Mouse (Mus musculus) heart, postnatal 10 days (tissue): ENCODE results near the gene Alas2. TPM values are rescaled to one million over a fixed set of nuclear protein-coding genes. Genes with fewer than 3 reads are reported as not detected.

Experiments
- DNase-seq, 2 experiments: peaks; one replicate each; pipeline ENCODE4 v3.0.0; 2021
- intact Hi-C: fragments of 180-260 bp; cut with DNase I; formaldehyde crosslinking; loops from one replicate; pipeline ENCODE4 v1.15.1; 2025
- total RNA-seq, 2 experiments: library from RNA; stranded (reverse); gene quantifications; 2 replicates each; pipeline ENCODE4 v1.2.3; 2021

Gene Alas2
- total RNA-seq, result 100 to 1,000 TPM in 1 of 2 experiments, 10 to 100 TPM in 1; 69.5 to 152 TPM

DNA sequence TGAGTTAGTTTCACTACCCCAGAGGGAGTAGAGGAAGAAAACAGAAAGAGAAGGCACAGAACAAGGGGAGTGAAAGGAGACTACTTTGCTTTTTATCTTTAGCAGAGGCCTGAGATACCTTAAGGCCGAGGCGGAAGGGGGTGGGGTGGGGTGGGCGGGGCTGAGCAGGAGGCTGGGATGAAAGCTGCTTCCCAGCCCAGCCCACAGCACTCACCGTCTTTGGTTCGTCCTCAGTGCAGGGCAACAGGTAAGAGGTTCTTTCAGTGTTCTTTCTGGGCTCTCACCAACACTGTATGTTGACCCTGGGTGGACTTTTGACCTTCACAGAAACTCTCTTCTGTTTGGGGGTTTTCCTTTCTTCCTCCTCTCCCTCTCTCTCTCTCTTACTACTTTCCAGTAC, at the start of gene Alas2:
Gene Alas2 (plus strand): TSS at position 137 of the 400 bp plus-strand sequence.
- DNase-seq, result no peak
- intact Hi-C loops, result no loop called here

DNA sequence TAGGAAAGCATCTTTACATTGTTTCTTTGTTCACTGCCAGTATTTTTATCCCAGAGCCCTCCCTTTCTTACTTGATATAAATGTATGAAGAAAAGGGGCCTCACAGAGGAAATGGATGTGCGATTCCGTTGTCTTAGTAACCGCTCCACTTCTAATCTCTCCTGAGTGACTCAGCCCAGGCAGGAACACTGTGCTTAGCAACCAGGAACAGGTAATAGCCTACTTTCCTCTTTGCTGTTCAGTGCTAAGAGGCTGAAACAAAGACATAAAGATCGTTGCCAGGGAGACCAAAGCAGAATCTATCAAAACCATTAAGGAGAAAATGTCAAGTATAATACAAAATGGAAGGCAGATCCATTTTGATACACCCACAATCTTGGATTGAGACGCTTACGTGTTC, 38.5 kb upstream of the Alas2 start:
- DNase-seq, result no peak
- intact Hi-C loops, result no loop called here

DNA sequence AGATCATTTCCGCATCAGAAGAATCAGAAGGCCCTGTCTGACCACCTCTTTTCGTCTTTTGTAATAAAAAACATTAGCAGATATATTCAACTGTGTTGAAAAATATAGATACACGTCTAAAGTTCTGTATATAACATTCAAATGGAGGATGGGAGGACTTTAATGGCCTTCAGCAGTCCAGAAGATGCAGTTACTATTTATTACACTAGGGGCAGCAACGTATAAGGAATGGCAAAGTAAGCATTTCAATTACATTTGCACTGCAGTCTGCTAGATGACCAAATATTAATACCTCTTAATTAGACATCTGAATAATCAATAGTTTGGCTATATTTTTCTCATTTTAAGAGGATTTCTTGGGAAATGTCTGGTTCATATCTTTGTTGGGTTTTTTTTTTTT, 36.5 kb upstream of the Alas2 start:
- intact Hi-C loops, result loop anchor here (5.0 kb wide), 4 partner anchors 147 to 1637 kb away; partner anchors contain the start of gene Tro
- peak; percentile 49 to 62 for DNase-seq

DNA sequence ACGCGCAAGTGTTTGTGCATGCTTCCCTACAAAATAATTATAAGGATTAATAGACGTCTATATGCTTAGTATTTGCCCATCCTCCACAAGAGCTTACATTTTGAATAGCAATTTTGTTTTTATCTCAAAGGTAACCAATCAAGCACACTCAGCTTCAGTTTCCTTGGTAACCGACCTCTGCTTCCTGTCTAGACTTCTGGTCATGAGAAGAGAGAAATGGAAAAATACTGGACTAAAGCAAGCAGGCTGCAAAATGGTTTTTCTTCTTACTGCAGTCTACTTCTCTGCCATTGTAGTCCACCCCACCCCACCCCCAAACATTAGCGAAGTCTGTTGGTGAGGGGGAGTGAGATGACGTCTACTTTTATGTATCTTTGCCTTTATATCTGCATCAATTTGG, 35.9 kb upstream of the Alas2 start:
- DNase-seq, result no peak
- intact Hi-C loops, result loop anchor here (5.0 kb wide), 4 partner anchors 146 to 1636 kb away; partner anchors contain the start of gene Tro

DNA sequence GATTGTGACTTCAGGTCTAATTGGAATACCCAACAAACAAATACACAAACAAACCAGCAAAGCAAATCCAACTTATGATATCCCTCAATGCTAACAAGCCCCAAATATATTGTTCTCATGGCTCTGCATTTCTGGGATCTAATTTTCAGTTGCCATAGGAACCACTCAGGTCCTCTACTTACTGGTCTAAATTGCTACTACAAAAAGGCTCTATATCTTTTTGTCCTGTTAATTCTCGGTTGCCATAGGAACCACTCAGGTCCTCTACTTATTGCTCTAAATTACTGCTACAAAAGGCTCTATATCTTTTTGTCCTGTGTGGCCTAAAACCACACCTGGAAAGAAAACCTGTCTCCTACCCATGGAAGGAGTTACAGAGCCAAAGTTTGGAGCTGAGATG, 33.0 kb upstream of the Alas2 start:
- DNase-seq, result no peak
- intact Hi-C loops, result loop anchor here (5.0 kb wide), 4 partner anchors 143 to 1633 kb away; partner anchors contain the start of gene Tro

DNA sequence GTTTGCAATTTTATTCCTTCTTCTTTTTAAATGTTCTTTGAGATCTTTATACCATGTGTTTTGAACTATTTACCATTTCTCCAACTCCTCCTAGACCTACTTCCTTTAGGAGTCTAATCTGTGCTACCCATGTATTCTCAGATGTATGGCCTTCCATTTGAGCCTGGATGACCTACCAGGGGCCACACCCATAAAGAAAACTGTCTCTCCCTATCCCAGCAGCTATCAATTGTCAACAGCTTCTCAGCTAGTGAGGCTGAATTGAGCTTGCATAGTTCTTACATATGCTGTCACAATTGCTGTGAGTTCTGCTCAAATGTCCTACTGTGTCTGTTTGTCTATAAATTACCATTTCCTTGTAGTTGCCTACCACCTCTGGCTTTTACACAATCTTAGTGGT, 31.2 kb upstream of the Alas2 start:
- no peak for DNase-seq
- intact Hi-C loops, result no loop called here

DNA sequence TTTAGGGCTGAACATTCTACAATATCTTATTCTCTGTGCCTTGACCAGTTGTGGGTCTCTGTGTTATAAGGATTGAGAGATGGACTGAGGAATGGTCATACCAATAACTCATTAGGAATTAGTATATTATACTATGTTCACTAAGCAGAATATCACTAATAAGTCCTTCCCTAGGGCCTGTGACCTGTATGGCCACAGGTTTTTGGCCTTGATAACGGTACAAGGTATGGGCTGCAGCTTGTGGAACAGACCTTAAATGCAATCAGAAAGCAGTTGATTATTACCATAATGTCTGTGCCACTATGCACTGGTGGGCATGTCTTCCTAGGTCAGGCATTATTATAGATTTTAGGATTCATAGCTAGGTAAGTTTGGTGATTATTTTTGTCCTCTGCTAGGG, 30.7 kb upstream of the Alas2 start:
- intact Hi-C loops, result no loop called here
- DNase-seq, result no peak

DNA sequence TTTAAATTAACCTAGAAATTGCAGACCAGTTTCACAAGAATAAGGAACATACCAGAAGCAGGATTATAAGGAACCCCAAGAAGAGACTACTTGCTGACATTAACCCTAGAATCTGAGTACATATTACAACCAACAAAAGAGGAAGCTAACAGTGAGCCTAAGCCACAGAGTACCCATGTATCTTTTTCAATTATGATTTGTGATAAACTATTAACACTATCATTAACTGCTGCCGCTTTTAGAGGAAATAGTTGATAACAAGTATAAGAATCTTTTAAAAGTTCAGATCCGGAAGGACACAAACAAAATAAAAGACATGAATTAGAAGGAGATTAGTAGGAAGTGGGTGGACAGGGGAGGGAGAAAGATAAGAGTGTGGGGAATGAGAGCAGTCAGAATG, 7.1 kb upstream of the Alas2 start:
- no peak for DNase-seq
- intact Hi-C loops, result no loop called here

DNA sequence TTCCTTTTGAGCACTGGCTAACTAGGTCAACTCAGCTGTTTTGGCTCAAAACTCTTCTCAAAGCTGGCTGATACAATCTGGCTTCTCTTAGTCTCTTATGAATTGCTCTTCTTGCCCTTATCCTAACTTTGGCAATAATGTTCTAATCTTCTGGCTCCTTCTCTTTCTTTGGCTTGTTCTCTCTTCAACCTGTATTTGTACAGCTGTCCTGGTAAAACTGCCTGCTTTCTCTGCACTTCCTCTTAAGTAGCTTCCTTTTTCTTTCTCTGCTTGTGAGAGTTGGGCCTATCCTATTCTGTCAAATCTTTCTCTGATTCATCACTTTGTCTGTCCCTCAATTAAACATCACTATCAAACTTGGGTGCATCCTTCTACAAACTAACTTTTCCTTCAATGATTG, 5.5 kb upstream of the Alas2 start:
- intact Hi-C loops, result no loop called here
- DNase-seq, result no peak

DNA sequence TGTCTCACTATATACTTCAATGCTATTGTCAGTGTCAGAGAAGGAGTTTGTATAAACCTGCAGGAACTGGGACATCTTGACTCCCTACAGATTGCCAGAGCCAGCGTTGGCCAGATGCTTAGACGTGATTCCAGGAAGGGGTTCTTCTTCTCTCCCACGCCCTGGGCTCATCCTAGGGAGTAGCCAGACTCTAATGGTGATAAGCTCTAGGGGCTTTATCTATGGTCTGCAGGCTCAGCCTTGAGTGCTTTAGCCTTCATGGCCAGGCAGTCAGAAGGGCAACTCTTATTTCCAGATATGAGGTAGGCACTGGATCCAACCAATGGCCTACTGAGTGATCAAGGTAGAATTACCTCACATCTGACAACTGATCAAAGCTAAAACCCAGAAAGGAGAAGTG, 2.5 kb downstream of the Alas2 start:
- intact Hi-C loops, result no loop called here
- no peak for DNase-seq

DNA sequence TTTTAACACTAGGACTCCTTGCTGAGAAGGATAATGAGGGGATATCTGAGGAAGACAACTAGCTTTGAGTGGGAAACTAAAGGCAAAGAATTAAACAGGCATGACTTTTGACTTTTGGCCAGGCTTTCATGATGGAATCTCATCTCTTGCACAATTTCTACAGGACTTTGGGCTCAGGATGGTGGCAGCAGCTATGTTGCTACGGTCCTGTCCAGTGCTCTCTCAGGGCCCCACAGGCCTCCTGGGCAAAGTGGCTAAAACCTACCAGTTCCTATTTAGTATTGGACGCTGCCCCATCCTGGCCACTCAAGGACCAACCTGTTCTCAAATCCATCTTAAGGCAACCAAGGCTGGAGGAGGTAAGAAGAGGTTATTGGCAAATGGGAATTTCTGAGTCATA, 4.8 kb downstream of the Alas2 start:
- intact Hi-C loops, result no loop called here

DNA sequence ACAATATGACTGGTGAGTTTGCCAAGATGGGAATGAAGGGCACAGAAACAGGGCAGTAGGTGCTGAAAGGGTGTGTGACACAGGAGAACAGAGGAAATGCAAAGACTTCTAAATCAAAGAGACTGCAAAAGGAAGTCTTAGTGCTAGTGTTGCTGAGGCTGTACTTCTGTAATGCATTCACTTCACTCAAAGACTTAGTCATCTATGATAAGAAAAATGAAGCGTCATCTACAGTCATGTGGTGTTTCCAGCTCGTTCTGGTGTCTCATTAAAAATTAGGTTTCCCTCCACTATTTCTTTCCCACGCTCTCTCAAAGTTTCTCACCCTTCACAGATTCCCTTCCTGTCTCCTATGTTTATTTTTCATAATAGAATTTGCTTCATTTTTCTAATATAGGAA, 6.9 kb downstream of the Alas2 start:
- DNase-seq, result no peak
- intact Hi-C loops, result no loop called here

More for the DNA sequence above, 4.8 kb downstream of the Alas2 start:
- no peak for DNase-seq

DNA sequence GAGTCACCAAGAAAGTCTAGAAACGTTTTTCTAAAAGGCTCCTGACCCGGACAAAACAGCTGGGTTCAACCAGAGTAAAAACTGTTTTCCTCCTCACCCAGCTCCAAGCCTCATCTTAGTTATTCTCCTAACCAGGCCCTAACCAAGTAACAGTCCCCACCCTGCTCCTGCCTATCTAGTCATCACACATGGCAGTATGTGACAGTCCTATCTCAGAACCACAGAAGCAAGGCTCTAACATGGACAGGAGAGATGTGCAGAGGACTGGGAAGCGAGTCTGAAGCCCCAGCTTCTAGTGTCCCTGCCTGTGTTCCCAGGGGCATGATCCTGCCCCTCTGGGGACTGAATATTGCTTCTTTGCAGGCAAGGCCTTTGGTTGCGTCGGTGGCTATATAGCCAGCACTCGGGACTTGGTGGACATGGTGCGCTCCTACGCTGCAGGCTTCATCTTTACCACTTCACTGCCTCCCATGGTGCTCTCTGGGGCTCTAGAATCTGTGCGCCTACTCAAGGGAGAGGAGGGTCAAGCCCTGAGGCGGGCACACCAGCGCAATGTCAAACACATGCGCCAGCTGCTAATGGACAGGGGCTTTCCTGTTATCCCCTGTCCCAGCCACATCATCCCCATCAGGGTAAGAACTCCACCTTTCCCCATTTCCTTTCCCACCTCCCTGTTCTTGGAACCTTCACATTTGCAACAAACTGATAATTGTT, 17.6 kb downstream of the Alas2 start:
- no peak for DNase-seq
- intact Hi-C loops, result no loop called here

DNA sequence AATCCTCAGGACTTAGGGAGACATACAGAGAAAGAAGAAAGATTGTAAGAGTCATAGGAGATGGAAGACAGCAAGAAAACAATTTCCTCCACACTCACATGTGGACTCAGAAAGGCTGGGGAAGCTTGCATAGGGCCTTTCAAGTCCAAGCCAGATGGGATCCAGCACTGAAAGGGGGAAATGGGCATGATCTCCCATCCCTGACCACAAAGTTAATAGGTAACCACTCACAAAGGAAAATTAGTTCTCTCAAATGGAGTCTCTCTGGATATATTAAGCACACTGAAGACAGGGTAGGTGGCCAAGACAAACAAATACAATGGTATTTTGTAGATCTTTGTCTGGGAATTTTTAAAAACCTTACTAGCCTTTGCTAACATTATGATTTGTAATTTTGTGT, 34.7 kb downstream of the Alas2 start:
- intact Hi-C loops, result loop anchor here (10.0 kb wide), 1 partner anchor 373 kb away; no protein-coding TSS in a partner anchor

DNA sequence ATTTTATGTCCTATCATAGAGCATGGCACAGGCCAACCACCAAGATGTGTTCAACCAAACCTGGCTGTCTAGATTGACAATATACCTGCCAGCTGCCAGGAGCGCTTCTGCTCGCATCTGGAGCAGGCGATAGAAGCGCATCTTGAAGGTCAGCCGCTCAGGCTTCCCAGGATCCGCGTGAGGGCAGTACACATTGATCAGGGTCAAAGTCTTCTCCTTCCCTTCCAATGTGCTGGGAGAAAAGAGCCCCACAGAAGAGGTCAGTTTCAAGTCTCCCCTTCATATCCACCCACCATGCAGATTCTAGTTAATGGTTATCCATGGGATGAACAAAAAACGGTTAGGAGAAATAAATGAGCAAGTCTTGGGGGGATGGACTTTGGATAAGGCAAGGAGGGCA, 37.9 kb downstream of the Alas2 start:
- intact Hi-C loops, result loop anchor here (10.0 kb wide), 1 partner anchor 370 kb away; no protein-coding TSS in a partner anchor

More for the DNA sequence above, 34.7 kb downstream of the Alas2 start:
- no peak for DNase-seq

DNA sequence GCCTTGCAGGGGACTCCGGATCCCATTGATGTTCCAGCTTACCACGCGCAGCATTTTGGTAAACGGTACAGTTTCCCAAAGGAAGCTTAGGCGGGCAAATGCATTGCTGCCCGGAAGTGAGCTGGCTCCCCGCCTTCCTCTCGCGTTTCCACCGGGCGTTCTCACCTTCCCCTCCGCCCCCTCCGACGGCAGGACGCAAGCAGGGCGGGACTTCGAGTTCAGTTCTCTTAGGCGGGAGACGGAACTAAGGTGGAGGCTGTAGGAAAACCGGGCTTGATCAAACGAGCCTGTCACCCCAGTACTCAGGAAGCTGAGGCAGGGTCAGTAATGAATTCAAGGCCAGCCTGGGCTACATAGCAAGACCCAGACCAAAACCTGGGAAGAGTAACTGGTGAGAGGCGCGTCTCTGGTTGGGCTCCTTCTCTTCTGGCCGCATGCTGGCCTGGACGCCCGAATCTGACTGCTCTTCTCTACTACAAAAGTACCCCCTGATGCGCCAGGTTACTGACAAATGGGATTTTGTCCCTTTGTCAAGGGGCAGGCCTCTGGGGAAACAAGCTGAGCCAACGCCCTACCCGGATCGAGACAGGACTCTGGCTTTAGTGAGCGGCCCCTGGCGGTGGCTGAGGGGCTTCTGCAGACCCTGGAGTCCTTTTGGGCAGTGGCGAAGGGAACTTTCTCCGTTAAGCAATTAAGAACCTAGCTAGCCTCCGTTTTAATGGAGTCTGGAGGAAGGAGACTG, 41.0 kb downstream of the Alas2 start, which contains the start of gene Pfkfb1:
Gene Pfkfb1 (plus strand): TSS at position 207 of the 742 bp plus-strand sequence.
- intact Hi-C loops, result loop anchor here (10.0 kb wide), 1 partner anchor 367 kb away; no protein-coding TSS in a partner anchor
- peak; percentile 82 to 84 for DNase-seq

More for the DNA sequence above, 37.9 kb downstream of the Alas2 start:
- DNase-seq, result no peak

DNA sequence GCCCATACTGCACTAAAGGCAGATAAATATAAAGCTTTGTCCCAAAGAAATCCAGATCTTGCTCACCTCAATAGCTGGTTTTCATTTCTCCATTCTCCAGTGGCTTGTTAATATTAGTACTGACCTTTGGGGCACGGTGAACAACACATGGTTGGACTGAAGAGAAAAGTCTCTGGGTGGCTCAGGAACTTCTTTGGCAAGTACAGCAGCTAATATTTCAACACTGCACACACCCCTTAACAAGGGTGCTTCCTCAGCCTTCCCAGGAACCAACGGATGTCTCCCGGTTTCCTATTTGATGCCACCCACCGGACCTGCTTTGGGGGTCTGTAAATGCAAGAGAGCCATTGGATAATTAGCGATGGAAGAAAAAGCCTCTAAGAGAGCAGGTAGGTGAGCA, 42.5 kb downstream of the Alas2 start, which contains the start of gene Apex2:
Gene Apex2 (minus strand): TSS at position 173 of the 400 bp plus-strand sequence.
- intact Hi-C loops, result loop anchor here (10.0 kb wide), 1 partner anchor 365 kb away; no protein-coding TSS in a partner anchor
- no peak for DNase-seq

DNA sequence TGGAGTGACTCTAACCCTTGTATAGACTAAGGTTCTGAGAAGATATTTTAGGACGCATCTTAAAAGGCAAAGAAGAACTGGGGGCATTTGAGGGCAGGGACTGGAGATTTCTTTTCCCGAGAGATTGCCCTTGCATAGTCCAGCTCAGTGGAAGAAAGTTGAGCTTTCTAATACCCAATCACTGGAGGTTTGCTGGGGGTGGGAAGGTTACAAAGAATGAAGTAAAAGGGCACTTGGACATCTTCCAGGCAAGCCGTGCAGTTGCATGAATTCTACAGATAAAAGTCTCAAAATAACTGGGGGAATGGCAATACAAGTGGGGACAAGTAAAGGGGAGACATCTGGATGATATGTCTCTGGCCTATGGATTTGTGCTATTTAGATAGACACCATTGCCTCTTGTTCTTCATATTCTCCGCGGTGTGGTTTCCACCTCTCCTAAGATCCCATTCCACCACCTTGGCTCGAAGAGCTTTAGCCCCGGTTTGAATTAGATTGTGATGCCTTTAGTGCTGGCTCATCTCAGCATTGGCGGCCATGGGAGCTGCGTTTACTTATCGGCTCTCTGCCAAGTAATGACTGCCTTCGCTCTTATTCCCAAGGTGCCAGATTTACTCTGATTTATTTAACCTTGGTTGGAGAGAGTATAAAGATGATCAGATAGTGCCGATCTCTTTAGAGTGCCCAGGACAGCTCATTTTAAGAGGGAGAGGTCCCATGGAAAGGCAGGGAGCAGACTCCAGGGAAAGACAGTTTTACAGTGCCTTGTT, 46.3 kb downstream of the Alas2 start:
- intact Hi-C loops, result no loop called here
- peak; percentile 12 to 28 for DNase-seq

DNA sequence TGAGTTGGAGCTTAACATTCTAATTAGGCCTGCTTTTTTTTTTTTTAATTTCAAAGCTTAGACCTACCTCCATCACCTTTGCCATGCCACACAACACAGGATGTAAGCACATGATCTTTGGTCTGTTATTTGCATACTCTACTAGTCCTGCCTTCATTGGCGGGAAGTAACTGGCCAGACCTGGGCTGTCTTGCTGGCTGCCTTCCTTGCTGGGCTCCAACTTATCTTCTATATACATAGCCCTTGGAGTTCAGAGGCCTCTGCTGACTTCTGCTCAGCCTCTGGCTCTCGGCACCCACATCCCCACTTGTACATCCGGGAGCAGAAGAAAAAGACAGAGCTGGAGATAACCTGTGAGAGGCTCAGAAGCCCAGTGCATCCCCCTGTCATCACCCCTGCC, 47.0 kb downstream of the Alas2 start:
- DNase-seq, result no peak
- intact Hi-C loops, result no loop called here

DNA sequence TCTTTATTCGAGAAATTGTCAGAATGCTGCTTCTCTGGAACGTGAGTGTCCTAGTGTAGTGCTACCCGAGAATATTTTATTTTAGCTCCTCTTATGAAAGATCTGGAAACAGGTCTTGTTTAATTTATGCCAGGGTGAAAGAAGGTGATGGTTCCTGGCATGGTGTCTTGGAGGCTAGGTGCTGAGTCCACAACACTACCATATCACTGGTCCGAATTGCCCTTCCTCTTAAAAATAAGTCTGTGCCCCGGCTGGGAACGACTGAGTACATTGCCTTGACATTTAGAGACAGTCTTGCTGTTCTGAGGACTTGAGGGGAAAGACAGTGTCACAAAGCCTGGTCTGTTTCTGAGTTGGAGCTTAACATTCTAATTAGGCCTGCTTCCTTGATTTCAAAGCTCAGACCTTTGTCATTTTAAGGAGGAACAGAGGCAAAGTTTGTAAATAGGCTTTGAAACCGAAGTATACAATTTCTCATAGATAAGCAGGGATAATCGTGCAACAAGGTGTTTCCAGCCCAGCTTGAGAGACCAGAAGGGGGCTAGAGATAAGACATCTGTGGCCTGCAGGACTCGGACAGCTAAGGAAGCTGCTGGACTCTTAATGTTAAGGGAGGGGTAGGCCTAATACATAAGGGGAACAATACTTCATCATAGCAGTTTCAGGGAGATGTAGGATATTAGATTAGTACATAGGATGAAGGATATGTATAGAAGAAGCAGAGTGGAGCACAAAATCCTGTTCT, 48.0 kb downstream of the Alas2 start:
- intact Hi-C loops, result no loop called here

More for the DNA sequence above, 48.0 kb downstream of the Alas2 start:
- DNase-seq, result no peak
